8 mouse cellular contexts compared by ENCODE assay signal in the genomic region with DNA sequence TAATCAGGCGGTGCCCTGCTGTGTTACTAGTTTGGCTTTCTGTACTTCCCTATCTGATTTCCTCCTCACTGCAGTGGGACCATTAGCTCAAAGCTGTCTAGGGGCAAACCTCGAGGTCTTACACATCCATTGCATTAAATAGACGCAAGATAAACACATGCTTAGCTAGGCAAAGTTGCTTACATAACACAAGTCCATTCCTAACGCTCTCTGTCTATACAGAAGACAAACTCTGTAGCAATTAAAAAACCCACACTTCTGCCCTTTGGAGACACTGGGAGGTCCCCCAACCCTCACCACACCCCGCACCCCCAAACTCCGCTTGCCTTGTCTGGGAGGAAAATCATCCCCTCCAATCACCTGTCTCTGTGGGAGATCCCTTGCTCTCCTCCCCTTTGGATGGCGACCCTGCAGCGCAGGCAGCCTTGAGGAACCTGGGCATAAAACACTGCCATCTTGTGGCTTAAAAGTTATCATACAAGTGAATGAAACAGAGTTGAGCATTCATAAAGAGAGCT. TPM values are rescaled to one million over a fixed set of nuclear protein-coding genes. Genes with fewer than 3 reads are reported as not detected.
DNase-seq lines count a peak whose midpoint lies in the region; ATAC-seq and TF ChIP-seq lines count a peak whose summit lies in the region.

No protein-coding gene starts in this region.

- no peaks in the 10 kb centered on the region for H3K36me3 ChIP-seq in forebrain, embryonic 16.5 days (ENCODE audit: control insufficient read depth, insufficient read depth)
- H3K36me3 ChIP-seq in kidney, embryonic 16.5 days (ENCODE audit: insufficient read depth, low read length): no peaks in the 10 kb centered on the region
- H3K36me3 ChIP-seq in liver, postnatal 0 days (replicated peaks; ENCODE audit: insufficient read depth, low read length): no peaks in the 10 kb centered on the region

- peak; percentile 8 for DNase-seq in thymus, postnatal 0 days (ENCODE audit: low spot score)
- DNase-seq in thymus, postnatal 36 days: no peak
- peak; percentile 32 for DNase-seq in cerebellum, adult 11 months
- no peak for DNase-seq in liver, postnatal 0 days
- DNase-seq in retina, embryonic 14.5 days (ENCODE audit: low spot score): peak; percentile 85
- DNase-seq in spleen, postnatal 36 days (ENCODE audit: low spot score in 2 of 2): no peak

- peak; percentile 63 for TF ChIP-seq CTCF in liver, postnatal 0 days (IDR thresholded peaks at IDR 0.05; ENCODE audit: low read depth)

- no peaks in the 10 kb centered on the region for H3K4me1 ChIP-seq in forebrain, embryonic 16.5 days (replicated peaks; ENCODE audit: control insufficient read depth, insufficient read depth, low read length)
- H3K4me1 ChIP-seq in kidney, embryonic 16.5 days (ENCODE audit: insufficient read depth, low read length): no peaks in the 10 kb centered on the region
- no peaks in the 10 kb centered on the region for H3K4me1 ChIP-seq in liver, postnatal 0 days (ENCODE audit: insufficient read depth)

- H3K9me3 ChIP-seq in forebrain, embryonic 16.5 days (ENCODE audit: control insufficient read depth, low read length): no peaks in the 10 kb centered on the region
- no peaks in the 10 kb centered on the region for H3K9me3 ChIP-seq in kidney, embryonic 16.5 days (ENCODE audit: low read length)
- no peaks in the 10 kb centered on the region for H3K9me3 ChIP-seq in liver, postnatal 0 days (ENCODE audit: low read length)

- ATAC-seq in forebrain, embryonic 16.5 days: peak; percentile 83
- peak; percentile 23; the same call in 1 of the 2 replicates for ATAC-seq in kidney, embryonic 16.5 days (ENCODE audit: low FRiP score, low TSS enrichment)
- ATAC-seq in liver, postnatal 0 days: no peak

- no peak overlapping the region for H3K9ac ChIP-seq in forebrain, embryonic 16.5 days (replicated peaks; ENCODE audit: low read depth, low read length)
- H3K9ac ChIP-seq in kidney, embryonic 16.5 days (replicated peaks; ENCODE audit: low read length): no peak overlapping the region
- H3K9ac ChIP-seq in liver, postnatal 0 days (replicated peaks): no peak overlapping the region

- H3K27me3 ChIP-seq in forebrain, embryonic 16.5 days (replicated peaks; ENCODE audit: control insufficient read depth, insufficient read depth, low read length): no peaks in the 10 kb centered on the region
- no peaks in the 10 kb centered on the region for H3K27me3 ChIP-seq in kidney, embryonic 16.5 days (ENCODE audit: insufficient read depth, low read length)
- no peaks in the 10 kb centered on the region for H3K27me3 ChIP-seq in liver, postnatal 0 days (ENCODE audit: insufficient read depth, low read length)

- H3K4me3 ChIP-seq in forebrain, embryonic 16.5 days (replicated peaks; ENCODE audit: low read length): no peak overlapping the region
- H3K4me3 ChIP-seq in kidney, embryonic 16.5 days (ENCODE audit: low read length): no peak overlapping the region
- no peak overlapping the region for H3K4me3 ChIP-seq in liver, postnatal 0 days (ENCODE audit: low read depth, low read length)

- H3K27ac ChIP-seq in forebrain, embryonic 16.5 days (ENCODE audit: low read length): no peak overlapping the region
- no peak overlapping the region for H3K27ac ChIP-seq in kidney, embryonic 16.5 days (ENCODE audit: low read length)
- no peak overlapping the region for H3K27ac ChIP-seq in liver, postnatal 0 days (ENCODE audit: low read depth)

- H3K4me2 ChIP-seq in forebrain, embryonic 16.5 days (ENCODE audit: low read length): peak overlapping the region; percentile 34; the same call in 1 of the 2 replicates
- no peak overlapping the region for H3K4me2 ChIP-seq in kidney, embryonic 16.5 days (replicated peaks; ENCODE audit: low read depth, low read length)
- no peak overlapping the region for H3K4me2 ChIP-seq in liver, postnatal 0 days (ENCODE audit: low read depth, low read length)

- WGBS in forebrain, embryonic 16.5 days: 22% methylated on average over 8 of the region's 8 CpGs
- 26% methylated on average over 8 of the region's 8 CpGs for WGBS in kidney, embryonic 16.5 days
- 7% methylated on average over 8 of the region's 8 CpGs for WGBS in liver, postnatal 0 days (ENCODE audit: insufficient replicate concordance)

- no peak for TF ChIP-seq EP300 in liver, postnatal 0 days (IDR thresholded peaks at IDR 0.05; ENCODE audit: low read depth)

RNA-seq across cellular contexts. Expression of a gene that starts 33.8 kb away (rescaled TPM):
- 21.0 and 21.5 TPM in 2 replicates for polyA plus RNA-seq in thymus, postnatal 0 days (2015; fragmentation: Nextera tagmentation; extraction: Ambion mirVana)
- 35.1 and 40.0 TPM in 2 replicates for polyA plus RNA-seq in forebrain, embryonic 16.5 days (2015; fragmentation: Nextera tagmentation; extraction: Ambion mirVana)
- 24.7 and 24.9 TPM in 2 replicates for polyA plus RNA-seq in kidney, embryonic 16.5 days (2015; fragmentation: Nextera tagmentation; extraction: Ambion mirVana)
- 5.2 and 5.3 TPM in 2 replicates for polyA plus RNA-seq in liver, postnatal 0 days (2015; fragmentation: Nextera tagmentation; extraction: Ambion mirVana)

Comparison
In these comparisons a context has a peak if more than half of its experiments do, and no peak if none do; other contexts are left out.
1. DNase-seq: peak in thymus, postnatal 0 days (single experiment), cerebellum, adult 11 months (single experiment) and retina, embryonic 14.5 days (single experiment); none in thymus, postnatal 36 days (0 of 2), liver, postnatal 0 days (single experiment) and spleen, postnatal 36 days (0 of 2).